Mouse (Mus musculus): Measurements from ENCODE around the gene Tbc1d30.

- TF ChIP-seq CTCF (IDR thresholded peaks at IDR 0.05; ENCODE audit: control insufficient read depth, insufficient read depth, insufficient replicate concordance, low read depth, low read length) (no peak), POLR2A (IDR thresholded peaks at IDR 0.05; ENCODE audit: control insufficient read depth, low read depth, low read length) (no peak)
These were observed 90.0 kb downstream of the Tbc1d30 start for GRCm38 (mm10) chr10:121261036-121261592.
